Mouse (Mus musculus) spleen, postnatal 4 days (tissue): ENCODE data around the gene Limd1.

Experiments used
- DNase-seq, 2 experiments: peaks; one replicate each; pipeline ENCODE4 v3.0.0; 2022; ENCODE audit warnings: low spot score in 2 of 2

The Limd1 gene

GRCm38 (mm10) chr9:123478586-123479195, at the start of gene Limd1:
TSS of gene Limd1 (plus strand) at chr9:123478706.
- DNase-seq, result peak; percentile 68 to 86

DNA sequence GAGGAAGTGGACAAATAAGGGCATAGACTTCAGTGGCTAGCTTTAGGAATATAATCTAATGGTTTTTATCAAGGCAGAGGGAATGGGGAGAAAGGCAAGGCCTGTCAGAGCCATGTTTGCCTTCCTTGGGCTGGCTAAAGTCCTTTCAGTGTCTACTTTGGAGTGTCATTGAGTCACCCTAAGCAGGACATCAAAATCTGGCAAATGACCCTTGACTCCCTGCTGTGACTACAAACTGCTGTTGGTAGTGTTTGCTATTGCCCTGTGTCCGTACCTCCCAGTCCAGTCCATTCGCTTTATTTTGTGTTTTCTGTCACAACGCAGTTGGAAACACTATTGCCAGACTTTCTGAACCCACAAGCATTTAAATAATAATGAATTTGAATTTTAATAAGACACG, 48.6 kb upstream of the Limd1 start:
- no peak for DNase-seq

- DNase-seq, result no peak
These were observed 47.5 kb upstream of the Limd1 start for GRCm38 (mm10) chr9:123430973-123431372.

DNA sequence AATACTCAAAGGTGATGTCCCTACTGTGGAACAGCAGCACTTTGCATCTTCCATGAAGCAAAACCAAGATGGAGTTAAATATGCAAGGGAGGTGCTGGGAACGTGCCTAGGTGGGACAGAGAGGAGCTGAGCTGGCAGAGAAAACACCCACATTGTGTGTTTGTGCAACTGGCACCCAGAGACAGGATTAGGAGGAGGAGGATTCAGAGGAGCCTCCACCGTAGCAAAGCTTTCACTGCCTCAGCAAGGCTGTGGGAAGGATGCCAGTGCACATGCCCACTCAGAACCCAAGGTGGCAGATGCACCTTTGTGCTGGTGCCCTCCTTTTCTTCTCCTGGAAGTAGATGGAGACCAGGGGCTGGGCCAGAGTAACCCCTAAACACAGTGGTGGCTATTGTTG, 40.3 kb upstream of the Limd1 start:
- no peak for DNase-seq

DNA sequence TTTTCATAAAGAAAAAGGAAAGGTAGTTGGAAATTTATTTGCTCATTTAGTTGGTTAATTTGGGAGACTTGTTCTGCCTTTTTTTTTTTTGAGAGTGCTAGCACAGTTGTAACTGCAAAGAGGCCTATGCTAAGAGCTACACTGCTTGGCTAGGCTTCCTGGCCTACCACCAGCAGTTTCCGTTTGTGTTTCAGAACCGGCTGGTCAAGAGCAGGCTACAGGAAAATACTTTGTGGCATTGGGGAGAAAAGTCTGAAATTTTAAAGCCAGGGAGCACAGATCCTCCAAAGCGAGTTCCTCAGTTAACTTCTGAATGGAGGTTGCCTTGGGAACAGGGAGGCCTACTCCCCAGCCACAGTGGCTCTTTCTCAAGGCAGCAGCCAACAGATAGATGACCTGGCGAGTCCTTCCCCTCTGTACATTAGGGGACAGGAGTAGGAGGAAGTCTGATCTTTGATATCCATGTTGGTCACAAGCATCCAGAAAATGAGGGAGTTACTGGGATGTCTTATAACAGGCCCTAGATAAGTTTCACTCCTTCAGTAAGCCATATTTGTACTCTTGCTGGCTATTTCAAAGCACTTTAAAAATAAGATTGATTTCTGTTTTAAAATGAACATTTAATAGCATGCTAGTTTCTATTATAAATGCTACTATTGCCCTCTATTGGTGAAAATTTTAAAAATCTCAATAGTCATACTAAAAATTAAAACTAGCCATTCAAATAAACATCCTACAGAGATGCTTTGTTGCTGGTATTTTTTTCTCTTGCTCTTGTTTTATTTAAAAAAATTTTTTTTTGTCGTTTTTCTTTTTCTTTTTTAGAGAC, 38.1 kb upstream of the Limd1 start:
- no peak for DNase-seq

GRCm38 (mm10) chr9:123447101-123447500, 31.4 kb upstream of the Limd1 start:
- peak; percentile 36 to 75 for DNase-seq

GRCm38 (mm10) chr9:123448594-123448993, 29.9 kb upstream of the Limd1 start:
- DNase-seq, result no peak

DNA sequence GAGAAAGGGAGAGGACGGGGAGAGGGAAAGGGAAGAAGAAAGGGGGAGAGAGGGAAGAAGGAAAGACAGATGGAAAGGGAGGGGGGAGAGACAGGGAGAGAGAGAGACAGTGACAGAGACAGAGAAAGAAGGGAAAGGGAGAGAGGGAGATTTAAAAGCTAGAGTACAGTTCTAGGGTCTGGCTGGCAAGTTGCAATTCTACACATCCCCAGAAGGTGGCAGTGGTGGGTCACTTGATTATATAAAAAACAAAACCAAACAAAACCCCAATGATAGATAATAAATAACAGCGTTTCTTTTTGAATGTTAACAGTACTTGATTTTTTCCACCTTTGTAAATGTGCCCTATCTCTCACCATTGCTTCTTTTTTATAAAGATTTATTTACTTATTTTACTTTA, 28.3 kb upstream of the Limd1 start:
- DNase-seq, result peak; percentile 61 to 84

DNA sequence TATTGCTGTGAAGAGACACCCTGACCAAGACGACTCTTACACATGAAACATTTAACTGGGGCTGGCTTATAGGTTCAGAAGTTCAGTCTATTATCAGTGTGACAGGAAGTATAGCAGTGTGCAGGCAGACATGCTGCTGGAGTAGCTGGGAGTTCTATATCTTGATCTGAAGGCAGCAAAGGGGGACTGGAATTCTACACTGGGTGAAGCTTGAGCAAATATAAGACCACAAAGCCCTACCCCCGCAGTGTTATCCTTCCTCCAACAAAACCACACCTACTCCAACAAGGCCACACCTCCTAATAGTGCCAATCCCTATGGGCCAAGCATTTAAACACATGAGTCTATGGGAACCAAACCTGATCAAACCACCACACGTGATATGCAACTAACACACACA, 26.7 kb upstream of the Limd1 start:
- DNase-seq, result no peak

GRCm38 (mm10) chr9:123456634-123457602, 21.6 kb upstream of the Limd1 start:
- DNase-seq, result no peak

GRCm38 (mm10) chr9:123457603-123458002, 20.9 kb upstream of the Limd1 start:
- DNase-seq, result no peak

DNA sequence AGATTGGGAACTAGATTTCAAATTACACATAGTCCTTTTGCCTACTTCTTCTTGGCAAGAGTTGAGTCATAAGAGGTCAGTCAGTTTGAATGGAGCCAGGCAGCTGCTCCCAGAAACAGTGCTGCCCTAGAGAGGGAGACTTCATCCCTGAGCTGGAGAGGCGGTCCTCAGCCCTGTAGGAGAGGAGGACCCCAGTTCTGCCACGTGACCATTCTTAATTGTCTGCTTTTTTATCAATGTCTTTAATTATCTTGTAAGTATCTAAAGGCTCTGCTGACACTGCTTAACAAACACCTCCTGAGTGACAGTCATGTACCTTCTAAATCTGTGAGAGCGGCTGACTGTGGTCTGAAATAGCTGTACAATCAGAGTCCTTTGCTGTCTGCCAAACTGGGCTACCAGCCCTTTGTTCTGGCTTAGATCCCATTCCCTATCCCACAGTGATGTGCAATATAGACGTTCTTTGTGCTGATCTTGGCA, 11.3 kb upstream of the Limd1 start:
- DNase-seq, result no peak

GRCm38 (mm10) chr9:123468406-123469085, 10.0 kb upstream of the Limd1 start:
- DNase-seq, result peak in 1 of 2 experiments; percentile 34

- no peak for DNase-seq
These were observed 9.4 kb upstream of the Limd1 start for GRCm38 (mm10) chr9:123469087-123469486.

DNA sequence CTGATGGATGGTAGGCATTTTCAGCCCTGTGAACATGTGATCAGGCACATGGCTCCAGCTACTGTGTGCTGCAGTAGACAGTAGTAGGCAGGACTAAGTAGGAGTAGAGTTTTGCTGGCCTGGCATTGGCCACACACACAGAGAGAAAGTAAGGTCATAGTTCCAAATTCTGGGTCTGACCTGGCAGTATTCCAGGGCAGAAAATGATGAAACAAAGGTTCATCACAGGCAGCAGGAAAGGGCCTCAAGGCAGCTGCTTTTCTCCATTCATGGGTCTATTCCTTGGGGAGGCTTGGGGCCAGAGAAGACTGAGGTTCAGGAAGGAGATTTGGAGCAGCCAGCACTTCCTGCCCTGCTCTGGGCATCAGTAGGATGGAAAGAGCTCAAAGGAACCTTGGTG, 5.1 kb upstream of the Limd1 start:
- no peak for DNase-seq

GRCm38 (mm10) chr9:123475569-123475968, 2.9 kb upstream of the Limd1 start:
- no peak for DNase-seq

DNA sequence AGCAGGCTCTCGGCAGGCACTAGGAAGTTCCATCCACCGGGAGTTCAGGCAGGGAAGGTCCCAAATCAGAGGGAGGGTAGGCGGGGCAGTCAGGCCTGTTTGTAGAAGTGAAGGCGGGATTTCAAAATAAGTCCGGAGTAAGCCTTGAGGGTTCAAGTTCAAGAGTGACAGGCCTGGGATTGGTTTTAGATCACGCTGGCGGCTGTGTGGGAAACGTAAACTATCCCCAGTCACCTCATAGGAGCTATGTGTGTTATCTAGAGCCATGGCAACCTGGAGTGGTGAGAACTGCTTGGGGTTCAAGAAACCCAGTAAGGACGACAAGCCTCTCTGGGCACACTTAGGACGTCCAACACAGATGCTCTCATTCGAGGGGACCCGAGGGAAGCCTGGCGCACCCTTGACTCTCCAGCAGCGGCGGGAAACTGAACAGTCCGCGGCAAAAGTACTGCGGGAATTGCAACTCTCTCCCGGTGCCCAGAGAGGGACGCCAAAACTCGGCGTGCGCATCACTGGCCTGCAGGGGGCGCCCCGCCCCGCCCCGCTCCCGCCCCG, 398 bp upstream of the Limd1 start:
- peak in 1 of 2 experiments; percentile 87 for DNase-seq

- DNase-seq, result peak; percentile 42 to 76
These were observed 727 bp downstream of the Limd1 start for GRCm38 (mm10) chr9:123479196-123479669.

- DNase-seq, result no peak
These were observed 1.4 kb downstream of the Limd1 start for GRCm38 (mm10) chr9:123479876-123480252.

- peak; percentile 41 to 73 for DNase-seq
These were observed 1.9 kb downstream of the Limd1 start for GRCm38 (mm10) chr9:123480253-123480921.
